Mouse (Mus musculus) telencephalon, adult 2 months (tissue): Measurements from ENCODE around the gene Ankdd1b.

ENCODE experiments used
- DNase-seq: peaks from one replicate; pipeline ENCODE4 v3.0.0-alpha.2; 2011; ENCODE audit warnings: low read depth, low spot score

Gene Ankdd1b

GRCm38 (mm10) chr13:96470957-96471356, at the start of gene Ankdd1b:
Gene Ankdd1b, minus strand, starts transcription at chr13:96471198.
- no peak for DNase-seq

DNA sequence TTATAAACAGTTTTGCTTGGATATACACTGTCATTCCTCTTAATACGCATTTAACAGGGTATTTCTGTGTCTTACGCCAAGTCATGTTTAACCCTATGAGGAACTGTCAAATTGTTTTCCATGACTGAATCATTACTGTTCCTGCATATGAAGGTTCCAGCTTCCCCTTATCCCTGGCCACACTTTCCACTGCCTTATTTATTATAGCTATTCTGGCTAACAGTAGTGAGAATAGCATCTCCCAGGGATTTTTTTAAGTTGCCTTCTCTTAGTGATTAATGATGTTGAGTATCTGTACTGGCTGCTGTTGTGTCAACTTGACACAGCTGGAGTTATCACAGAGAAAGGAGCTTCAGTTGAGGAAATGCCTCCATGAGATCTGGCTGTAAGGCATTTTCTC, 46.3 kb upstream of the Ankdd1b start:
- no peak for DNase-seq

- DNase-seq = no peak
These were observed 45.3 kb upstream of the Ankdd1b start for GRCm38 (mm10) chr13:96516249-96516648.

DNA sequence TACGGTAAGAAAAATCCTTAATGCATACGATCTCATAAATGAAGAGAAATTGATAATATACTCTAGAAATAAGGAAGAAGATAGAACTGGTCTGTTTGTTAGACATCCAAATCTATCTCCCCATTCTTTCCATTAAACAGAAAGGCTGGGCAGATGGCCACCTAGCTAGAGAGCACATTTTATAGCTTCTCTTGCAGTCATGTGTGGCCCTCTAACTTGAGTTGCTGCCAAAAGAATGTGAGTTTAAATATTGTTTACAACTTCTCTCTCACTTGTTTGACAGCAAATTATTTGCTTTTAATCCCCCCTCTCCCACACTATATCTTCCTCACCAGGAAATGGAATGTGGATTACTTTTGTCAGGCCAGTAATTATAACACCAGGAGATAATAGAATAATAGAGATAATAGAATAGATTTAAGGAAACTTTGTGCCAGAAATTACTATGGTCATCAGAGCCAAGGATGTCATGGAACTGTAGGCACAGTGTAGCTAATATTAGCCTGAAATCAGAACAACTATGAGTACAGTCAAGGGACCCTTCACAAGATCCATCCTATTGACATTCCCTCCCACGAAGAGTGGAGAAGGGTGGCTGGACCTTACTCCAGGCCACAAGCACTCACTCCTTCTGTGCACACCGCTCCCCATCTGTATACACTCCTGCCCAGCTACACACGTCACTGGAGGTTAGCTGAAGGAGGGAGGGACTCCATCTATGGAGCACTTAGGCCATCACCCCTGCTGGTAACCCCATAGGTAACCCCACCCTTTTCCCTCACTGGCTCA, 43.4 kb upstream of the Ankdd1b start:
- DNase-seq = no peak

- DNase-seq = no peak
These were observed 40.9 kb upstream of the Ankdd1b start for GRCm38 (mm10) chr13:96511893-96512292.

DNA sequence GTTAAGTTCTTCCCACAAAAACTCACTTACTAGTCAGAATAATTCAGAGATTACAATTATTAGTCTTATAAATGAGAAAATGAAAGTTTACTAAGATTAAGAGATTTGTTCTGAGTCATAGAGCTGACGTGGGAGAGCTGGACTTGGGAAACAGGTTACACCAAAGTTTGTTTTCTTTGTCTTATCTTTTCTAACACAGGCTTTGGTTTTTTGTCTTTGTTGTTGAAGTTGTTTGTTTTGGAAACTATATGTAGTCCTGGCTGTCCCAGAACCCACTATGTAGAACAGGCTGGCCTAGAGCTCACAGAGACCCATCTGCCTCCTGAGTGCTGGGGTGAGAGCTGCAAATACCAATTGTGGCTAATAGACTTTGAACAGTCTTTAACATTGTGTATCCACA, 40.3 kb upstream of the Ankdd1b start:
- DNase-seq = no peak

GRCm38 (mm10) chr13:96510635-96511034, 39.6 kb upstream of the Ankdd1b start:
- DNase-seq = peak; percentile 33

DNA sequence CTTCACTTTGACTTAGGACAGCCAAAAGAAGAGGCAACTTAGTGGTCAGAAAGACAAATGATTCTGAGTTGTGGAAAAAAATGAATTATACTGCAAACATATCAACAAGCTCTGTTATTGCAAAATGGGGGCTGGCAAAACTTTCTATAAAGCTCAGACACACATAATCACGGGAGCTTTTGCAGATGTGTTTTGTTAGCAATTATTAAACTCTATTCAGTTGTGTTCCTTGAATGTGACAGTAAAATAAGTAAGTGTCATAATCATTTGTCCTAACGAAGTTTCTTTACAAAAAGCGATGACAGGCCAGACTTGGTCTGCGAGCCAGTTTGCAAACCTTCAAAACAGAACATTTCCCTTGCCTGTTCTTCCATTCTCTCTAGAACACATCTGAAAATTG, 36.5 kb upstream of the Ankdd1b start:
- no peak for DNase-seq

- no peak for DNase-seq
These were observed 35.3 kb upstream of the Ankdd1b start for GRCm38 (mm10) chr13:96506313-96506712.

DNA sequence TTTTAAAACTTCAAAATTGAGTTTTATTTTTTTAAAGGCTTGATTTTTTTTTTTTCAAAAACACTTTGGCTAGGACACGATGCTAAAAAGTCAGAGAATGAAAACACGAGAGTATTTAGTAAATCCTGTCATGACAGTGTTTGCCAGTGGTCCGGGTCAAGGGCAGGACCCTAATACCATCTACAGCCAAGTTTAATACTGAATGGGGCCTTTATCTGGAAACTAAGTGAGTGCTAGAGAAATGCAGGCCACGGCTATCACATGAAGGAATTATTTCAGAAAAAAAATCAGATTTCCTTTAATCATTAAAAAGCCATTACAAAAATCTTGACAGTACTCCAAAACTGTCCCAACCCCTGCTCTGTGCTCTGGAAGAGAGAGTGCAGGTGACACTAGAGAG, 34.7 kb upstream of the Ankdd1b start:
- no peak for DNase-seq

DNA sequence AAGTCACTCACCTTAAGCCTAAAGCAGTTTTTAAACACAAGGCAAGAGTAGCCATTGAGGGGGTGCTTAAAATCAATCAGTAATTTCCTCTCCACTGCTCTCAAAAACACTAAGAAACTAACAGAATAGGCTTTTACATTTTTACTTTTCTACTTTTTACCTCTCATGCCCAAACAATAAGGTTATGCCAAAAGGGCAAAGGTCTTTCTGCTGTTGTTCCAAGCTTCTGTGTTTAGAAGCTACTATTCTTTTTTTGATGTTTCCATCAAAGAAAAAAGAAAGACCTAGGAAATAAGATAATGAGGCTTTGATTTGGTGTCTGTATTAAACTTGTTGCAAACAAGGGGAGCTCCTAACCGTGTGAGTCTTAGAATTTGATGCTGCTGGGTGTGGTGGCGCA, 28.9 kb upstream of the Ankdd1b start:
- DNase-seq = no peak

DNA sequence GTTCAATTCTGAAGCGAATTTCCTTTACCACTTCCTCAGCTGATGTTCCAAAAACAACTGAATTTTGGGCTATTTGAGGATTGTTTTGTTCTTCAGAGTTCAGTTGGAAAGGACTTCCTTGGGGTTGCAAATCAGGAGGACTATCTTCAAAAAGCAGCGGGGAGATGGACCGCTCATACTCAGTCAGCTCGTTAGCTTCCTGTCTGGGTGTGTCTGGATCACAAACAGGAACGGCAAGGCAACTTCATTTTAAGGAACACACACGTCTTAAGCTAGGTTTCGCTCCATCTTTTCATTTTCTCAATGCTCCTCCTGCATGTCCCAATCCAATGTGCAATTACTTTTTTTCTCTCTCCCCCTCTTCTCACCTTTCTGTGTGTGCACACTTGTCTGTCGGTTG, 25.6 kb upstream of the Ankdd1b start:
- no peak for DNase-seq

DNA sequence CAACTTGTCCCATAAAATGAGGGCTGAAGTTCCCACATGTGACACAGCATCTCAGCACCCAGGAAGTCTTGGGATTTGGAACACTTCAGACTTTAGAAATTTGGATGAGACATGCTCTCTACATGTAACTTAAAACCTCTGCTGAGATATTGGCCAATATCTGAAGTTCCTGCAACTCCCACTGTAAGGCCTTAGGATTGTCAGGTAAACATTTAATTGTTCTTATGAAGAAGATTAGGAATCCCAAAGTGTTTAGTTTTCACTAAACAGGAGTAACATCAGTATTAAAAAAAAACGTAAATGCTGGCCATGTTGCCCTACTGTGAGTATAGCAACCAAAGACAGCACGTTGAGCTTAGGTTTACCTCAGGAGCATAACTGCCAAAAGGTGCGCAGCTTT, 19.4 kb upstream of the Ankdd1b start, which contains the start of gene Gm17622:
Gene Gm17622 (plus strand): TSS at position 301 of the 400 bp plus-strand sequence.
- DNase-seq = no peak

- no peak for DNase-seq
These were observed 17.0 kb upstream of the Ankdd1b start for GRCm38 (mm10) chr13:96487968-96488367.

- no peak for DNase-seq
These were observed 16.2 kb upstream of the Ankdd1b start for GRCm38 (mm10) chr13:96487230-96487629.

- no peak for DNase-seq
These were observed 8.0 kb upstream of the Ankdd1b start for GRCm38 (mm10) chr13:96478991-96479390.

DNA sequence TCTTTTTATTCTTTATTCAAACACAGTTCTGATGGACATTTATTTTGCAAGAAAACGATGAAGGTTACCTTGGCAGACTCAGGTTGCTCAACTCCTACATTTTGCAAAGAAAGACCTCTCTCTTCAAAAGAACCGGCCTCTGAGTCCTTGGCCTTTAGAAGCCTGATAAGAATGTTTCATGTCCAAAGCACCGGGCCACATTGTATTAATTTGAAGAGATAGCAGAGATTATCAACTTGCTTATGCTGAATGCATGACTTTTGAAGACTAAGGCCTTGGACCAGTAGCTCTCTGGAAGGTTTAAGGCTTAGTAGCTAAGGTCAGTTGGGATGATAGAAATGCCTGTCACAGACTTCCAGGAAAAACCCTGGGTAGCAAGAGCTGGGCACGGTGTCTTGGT, 6.2 kb upstream of the Ankdd1b start:
- no peak for DNase-seq

GRCm38 (mm10) chr13:96470556-96470955, 442 bp downstream of the Ankdd1b start:
- DNase-seq = no peak

DNA sequence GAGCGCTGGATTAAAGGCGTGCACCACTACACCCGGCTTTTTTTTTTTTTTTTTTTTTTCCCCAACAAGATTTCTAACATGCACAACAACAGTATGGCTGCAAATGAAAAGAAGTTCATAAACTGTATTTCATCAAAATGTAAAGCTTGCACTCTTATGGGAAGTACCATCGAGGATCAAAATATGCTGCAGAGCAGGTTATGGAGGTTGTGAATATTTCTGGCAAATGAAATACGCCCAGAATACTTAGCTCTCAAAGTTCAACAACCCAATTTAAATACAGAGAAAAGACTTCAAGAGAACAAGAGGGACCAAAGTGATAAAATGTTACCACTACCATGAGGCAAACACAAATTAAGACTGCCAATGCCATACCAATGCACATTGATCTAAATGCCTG, 2.3 kb downstream of the Ankdd1b start:
- no peak for DNase-seq

DNA sequence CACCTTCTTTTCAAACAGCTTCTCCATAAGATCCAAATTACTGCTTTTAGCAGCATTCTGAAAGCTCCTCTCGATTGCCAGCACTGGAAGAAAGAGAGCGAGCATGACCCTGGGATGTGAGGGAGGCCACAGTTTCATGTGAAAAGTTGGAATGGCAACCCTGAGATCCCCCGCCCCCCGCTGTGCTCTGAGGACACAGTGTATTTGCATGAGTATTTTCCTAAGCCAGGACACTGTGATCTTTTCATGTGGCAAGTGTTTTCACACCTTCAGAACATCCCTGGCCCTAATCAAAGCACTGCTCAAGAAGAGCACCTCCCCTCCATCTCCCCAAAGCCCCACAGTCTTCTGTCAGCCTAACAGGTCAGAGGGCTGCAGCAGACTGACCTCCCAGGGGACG, 5.7 kb downstream of the Ankdd1b start:
- no peak for DNase-seq

DNA sequence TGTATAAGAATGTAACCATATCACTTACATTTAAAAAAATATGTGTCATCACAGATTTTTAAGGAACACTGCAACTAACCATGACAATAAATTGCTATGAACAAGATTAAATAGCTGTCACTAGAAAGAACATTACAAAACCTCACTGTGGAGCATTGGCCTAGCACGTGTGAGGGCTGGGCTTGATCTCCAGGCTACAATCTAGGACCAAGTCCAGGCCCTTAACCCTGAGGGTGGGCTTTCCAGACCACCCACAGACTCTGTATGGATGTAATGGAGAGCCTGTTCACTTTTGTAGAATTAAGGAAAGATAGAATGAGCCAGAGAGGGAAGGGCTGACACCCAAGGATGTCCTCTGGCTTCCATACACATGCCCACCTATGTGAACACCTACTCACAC, 8.4 kb downstream of the Ankdd1b start:
- no peak for DNase-seq

GRCm38 (mm10) chr13:96458606-96459005, 12.4 kb downstream of the Ankdd1b start:
- no peak for DNase-seq

DNA sequence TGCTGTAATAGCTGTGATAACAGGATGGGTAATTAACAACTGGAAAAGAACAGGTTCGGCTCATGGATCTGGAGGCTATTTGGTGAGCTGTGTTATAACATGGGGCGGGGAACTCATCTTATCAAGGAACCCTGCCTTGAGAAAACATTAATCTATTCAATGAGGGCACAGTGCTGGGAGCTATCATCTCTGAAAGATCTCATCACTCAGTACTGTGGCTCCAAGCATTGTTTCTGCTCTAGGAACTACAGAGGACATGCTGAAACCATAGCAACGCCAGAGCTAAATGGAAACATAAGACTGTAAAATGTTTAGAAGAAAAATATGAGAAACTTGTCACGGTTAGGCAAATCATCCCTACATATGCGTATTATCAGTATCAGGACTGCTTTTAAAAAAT, 13.0 kb downstream of the Ankdd1b start:
- DNase-seq = no peak

DNA sequence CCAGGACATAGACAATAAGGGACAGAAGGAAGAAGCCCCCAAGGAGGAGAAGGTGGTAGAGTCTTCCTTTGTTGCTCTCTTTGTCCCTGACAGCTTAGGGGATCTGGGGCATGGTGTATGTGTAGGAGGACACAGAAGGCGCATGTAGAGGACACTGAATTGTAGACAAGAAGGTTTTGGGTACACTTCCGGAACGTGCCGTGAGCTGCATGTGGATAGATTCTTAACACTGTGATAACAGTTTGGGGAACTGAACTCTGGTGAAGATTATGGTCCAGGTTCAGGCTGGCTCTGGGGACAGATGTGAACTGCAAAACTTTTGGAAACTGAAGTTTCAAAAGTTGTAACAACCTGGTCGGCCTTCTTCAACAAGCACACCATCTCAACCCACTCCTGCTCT, 13.4 kb downstream of the Ankdd1b start:
- no peak for DNase-seq
